In the genomic region with DNA sequence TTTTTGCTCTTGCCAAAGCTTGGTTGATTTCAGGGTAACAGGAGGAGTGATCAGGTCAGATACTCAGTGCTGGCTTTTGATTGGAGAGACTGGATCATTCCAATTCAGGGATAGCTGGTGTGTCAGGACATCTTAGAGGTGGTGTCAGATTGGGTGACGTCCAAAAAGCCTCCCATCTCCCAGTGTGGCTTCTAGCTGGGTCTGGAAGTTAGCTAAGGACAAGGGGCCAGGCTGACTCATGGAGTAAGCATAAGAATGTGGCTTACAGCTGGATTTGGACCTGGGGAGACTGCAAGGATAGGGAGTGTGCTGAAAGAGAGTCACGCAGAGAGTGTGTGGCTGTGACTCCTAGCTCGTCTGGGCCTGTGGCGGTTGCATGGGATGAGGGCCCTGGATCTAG, we compare ENCODE assay signal across 5 mouse cellular contexts.
"Had no signal": no experiment of that assay in that cellular context is flagged by ENCODE, and none has a peak within 500 bp of the region (broad histone marks: within the 10 kb centered on the region; RNA-seq: fewer than 3 reads in every experiment).

No protein-coding gene starts in this region.

- H3K27ac ChIP-seq: limb, embryonic 10.5 days; liver, embryonic 12.5 days; lung, embryonic 15.5 days; midbrain, embryonic 12.5 days; stomach, postnatal 0 days had no signal

- H3K4me3 ChIP-seq: limb, embryonic 10.5 days; liver, embryonic 12.5 days; lung, embryonic 15.5 days; midbrain, embryonic 12.5 days had no signal
